Mouse (Mus musculus) hindbrain, embryonic 13.5 days (tissue): ENCODE results near the gene Son. TPM values are rescaled to one million over a fixed set of nuclear protein-coding genes. Genes with fewer than 3 reads are reported as not detected.
"Not testable (repeated sequence)": the region's sequence is repeated elsewhere in the genome, so short reads cannot be mapped to it uniquely, and the experiment has no call there.

Source experiments
- ATAC-seq: fragments of 200-750 bp; cut with Nextera tagmentation; 2 replicates; pipeline ENCODE4 v1.8.0; 2017; ENCODE audit warnings: moderate TSS enrichment; ENCODE audit not compliant: low FRiP score
- H3K27ac ChIP-seq: fragments of 300-500 bp; sonication (generic); 2 replicates; pipeline ENCODE4 v1.5.1; 2015; ENCODE audit warnings: inconsistent platforms, mild to moderate bottlenecking, moderate library complexity
- H3K27me3 ChIP-seq: fragments of 300-500 bp; sonication (generic); 2 replicates; pipeline ENCODE4 v1.6.1; 2015; ENCODE audit warnings: mild to moderate bottlenecking, inconsistent platforms
- H3K36me3 ChIP-seq: fragments of 300-500 bp; sonication (generic); 2 replicates; pipeline ENCODE4 v1.6.1; 2015; ENCODE audit warnings: mild to moderate bottlenecking, inconsistent platforms
- H3K4me1 ChIP-seq: fragments of 300-500 bp; sonication (generic); replicated peaks from 2 replicates; pipeline ENCODE4 v1.6.1; 2015; ENCODE audit warnings: inconsistent platforms
- H3K4me2 ChIP-seq: fragments of 300-500 bp; sonication (generic); 2 replicates; pipeline ENCODE4 v1.6.1; 2015; ENCODE audit warnings: inconsistent platforms, mild to moderate bottlenecking, moderate library complexity
- H3K4me3 ChIP-seq: fragments of 300-500 bp; sonication (generic); 2 replicates; pipeline ENCODE4 v1.5.1; 2015; ENCODE audit warnings: mild to moderate bottlenecking, inconsistent platforms
- H3K9ac ChIP-seq: fragments of 300-500 bp; sonication (generic); 2 replicates; pipeline ENCODE4 v1.6.1; 2015; ENCODE audit warnings: mild to moderate bottlenecking, inconsistent platforms
- H3K9me3 ChIP-seq: fragments of 300-500 bp; sonication (generic); 2 replicates; pipeline ENCODE4 v1.6.1; 2016; ENCODE audit warnings: inconsistent platforms
- WGBS: fragments of 180-500 bp; shearing (Covaris S2); methylation state at CpG from one replicate; pipeline ENCODE4 v1.1.7; 2015; 5-methylcytosine and 5-hydroxymethylcytosine counted together
- polyA plus RNA-seq: library from polyadenylated mRNA; unstranded; fragments of >200 nt; fragmentation: Nextera tagmentation; extraction: Ambion mirVana; gene quantifications from 2 replicates; pipeline ENCODE4 v1.2.1, GENCODE M21; 2015

The Son gene
- polyA plus RNA-seq, 1 experiment from 2014 or later, result 138 TPM

GRCm38 (mm10) chr16:91644901-91645300 lies 2.4 kb upstream of the Son start:
- Histone ChIP-seq H3K4me3 (no peak overlapping the region), H3K9me3 (no peaks in the 10 kb centered on the region), H3K9ac (no peak overlapping the region), H3K4me1 (peaks cover 14% of the 10 kb centered on the region), H3K4me2 (no peak overlapping the region), H3K27ac (no peak overlapping the region), H3K27me3 (no peaks in the 10 kb centered on the region), H3K36me3 (peaks cover 30% of the 10 kb centered on the region)
- no peak for ATAC-seq
- 85% methylated on average over 2 of the region's 2 CpGs for WGBS

DNA sequence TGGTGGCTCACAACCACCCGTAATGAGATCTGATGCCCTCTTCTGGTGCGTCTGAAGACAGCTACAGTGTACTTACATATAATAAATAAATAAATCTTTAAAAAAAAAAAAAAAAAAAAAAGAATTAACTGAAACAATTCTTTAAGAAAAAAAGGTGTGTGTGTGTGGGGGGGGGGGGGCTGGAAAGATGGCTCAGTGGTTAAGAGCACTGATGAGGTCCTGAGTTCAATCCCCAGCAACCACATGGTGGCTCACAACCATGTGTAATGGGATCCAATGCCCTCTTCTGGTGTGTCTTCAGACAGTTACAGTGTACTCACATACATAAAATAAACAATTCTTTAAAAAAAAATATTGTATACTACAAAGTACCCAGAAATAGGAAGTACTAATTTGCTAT lies 1.9 kb upstream of the Son start:
- 56% methylated on average over 1 of the region's 2 CpGs for WGBS
- Histone ChIP-seq H3K4me1 (peaks cover 17% of the 10 kb centered on the region), H3K36me3 (peaks cover 25% of the 10 kb centered on the region)
- not testable (repeated sequence) for ATAC-seq, H3K9ac ChIP-seq, H3K27me3 ChIP-seq, H3K4me2 ChIP-seq, H3K27ac ChIP-seq, H3K4me3 ChIP-seq, H3K9me3 ChIP-seq

- Histone ChIP-seq H3K4me2 (peak overlapping the region; percentile 92), H3K4me3 (peak overlapping the region; percentile 73), H3K4me1 (peaks cover 17% of the 10 kb centered on the region), H3K27me3 (no peaks in the 10 kb centered on the region), H3K27ac (peak overlapping the region; percentile 99; the same call in 1 of the 2 replicates), H3K36me3 (peaks cover 21% of the 10 kb centered on the region), H3K9ac (peak overlapping the region; percentile 91), H3K9me3 (no peaks in the 10 kb centered on the region)
- 2% methylated on average over 11 of the region's 11 CpGs for WGBS
- no peak for ATAC-seq
These were observed 1.2 kb upstream of the Son start for GRCm38 (mm10) chr16:91645995-91646602.

- ATAC-seq, result peak; percentile 89
These were observed 456 bp upstream of the Son start, which contains the start of gene Gart for GRCm38 (mm10) chr16:91646681-91647419. Gart (minus strand) TSS chr16:91646952.

DNA sequence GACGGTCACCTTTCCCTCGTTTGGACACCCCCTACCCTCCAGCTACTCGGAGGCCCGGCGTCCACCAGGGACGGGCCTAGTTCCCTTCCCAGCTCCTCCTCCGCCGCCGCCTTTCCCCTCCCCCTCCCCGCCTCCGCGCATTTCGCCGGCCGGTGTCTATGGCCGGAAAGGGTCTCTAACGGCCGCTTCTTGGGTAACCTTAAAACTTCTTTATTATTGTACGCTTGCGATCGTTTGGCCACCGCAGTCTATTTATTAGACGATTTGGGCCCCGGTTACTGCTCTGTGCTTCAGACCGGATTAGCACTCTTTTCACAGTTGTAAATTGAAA lies 879 bp downstream of the Son start:
- Histone ChIP-seq H3K4me1 (peaks cover 25% of the 10 kb centered on the region), H3K9me3 (no peaks in the 10 kb centered on the region), H3K9ac (peak overlapping the region; percentile 86), H3K4me3 (peak overlapping the region; percentile 73), H3K27me3 (no peaks in the 10 kb centered on the region), H3K27ac (peak overlapping the region; percentile 99), H3K4me2 (peak overlapping the region; percentile 92), H3K36me3 (peaks cover 11% of the 10 kb centered on the region)
- WGBS, result under 1% methylated on average over 25 of the region's 25 CpGs
- ATAC-seq, result peak; percentile 63

More at GRCm38 (mm10) chr16:91646681-91647419, 456 bp upstream of the Son start, which contains the start of gene Gart:
- H3K36me3 ChIP-seq, result peaks cover 16% of the 10 kb centered on the region
- peak within 1 kb of the TSS; percentile 92 for H3K4me2 ChIP-seq
- peaks cover 17% of the 10 kb centered on the region for H3K4me1 ChIP-seq
- no peaks in the 10 kb centered on the region for H3K9me3 ChIP-seq
- under 1% methylated on average over 57 of the region's 59 CpGs for WGBS
- H3K9ac ChIP-seq, result peak within 1 kb of the TSS; percentile 91
- peak within 1 kb of the TSS; percentile 73 for H3K4me3 ChIP-seq
- H3K27me3 ChIP-seq, result no peaks in the 10 kb centered on the region
- H3K27ac ChIP-seq, result peak within 1 kb of the TSS; percentile 99

- Histone ChIP-seq H3K36me3 (peaks cover 16% of the 10 kb centered on the region), H3K27ac (no peak overlapping the region), H3K9ac (peak overlapping the region; percentile 62), H3K4me3 (peak overlapping the region; percentile 73), H3K4me1 (peaks cover 25% of the 10 kb centered on the region), H3K4me2 (peak overlapping the region; percentile 92), H3K27me3 (no peaks in the 10 kb centered on the region), H3K9me3 (no peaks in the 10 kb centered on the region)
- WGBS, result 66% methylated on average over 3 of the region's 3 CpGs
- no peak for ATAC-seq
These were observed 1.9 kb downstream of the Son start for GRCm38 (mm10) chr16:91649246-91649645.

- no peaks in the 10 kb centered on the region for H3K9me3 ChIP-seq
- no peaks in the 10 kb centered on the region for H3K27me3 ChIP-seq
- H3K4me1 ChIP-seq, result peaks cover 25% of the 10 kb centered on the region
- H3K4me3 ChIP-seq, result no peak overlapping the region
- ATAC-seq, result no peak
- peak overlapping the region; percentile 40 for H3K4me2 ChIP-seq
- H3K9ac ChIP-seq, result no peak overlapping the region
- no peak overlapping the region for H3K27ac ChIP-seq
- peaks cover 17% of the 10 kb centered on the region for H3K36me3 ChIP-seq
These were observed 2.5 kb downstream of the Son start for GRCm38 (mm10) chr16:91649781-91650180.

GRCm38 (mm10) chr16:91652191-91652590 lies 4.9 kb downstream of the Son start:
- peaks cover 42% of the 10 kb centered on the region for H3K36me3 ChIP-seq
- H3K27me3 ChIP-seq, result no peaks in the 10 kb centered on the region
- H3K9me3 ChIP-seq, result no peaks in the 10 kb centered on the region
- no peak overlapping the region for H3K4me3 ChIP-seq
- H3K9ac ChIP-seq, result no peak overlapping the region
- H3K4me1 ChIP-seq, result peaks cover 19% of the 10 kb centered on the region
- no peak overlapping the region for H3K4me2 ChIP-seq
- 93% methylated on average over 3 of the region's 3 CpGs for WGBS
- H3K27ac ChIP-seq, result no peak overlapping the region
- no peak for ATAC-seq

- Histone ChIP-seq H3K9ac (no peak overlapping the region), H3K9me3 (no peaks in the 10 kb centered on the region)
These were observed 8.0 kb downstream of the Son start for GRCm38 (mm10) chr16:91655285-91655684.

DNA sequence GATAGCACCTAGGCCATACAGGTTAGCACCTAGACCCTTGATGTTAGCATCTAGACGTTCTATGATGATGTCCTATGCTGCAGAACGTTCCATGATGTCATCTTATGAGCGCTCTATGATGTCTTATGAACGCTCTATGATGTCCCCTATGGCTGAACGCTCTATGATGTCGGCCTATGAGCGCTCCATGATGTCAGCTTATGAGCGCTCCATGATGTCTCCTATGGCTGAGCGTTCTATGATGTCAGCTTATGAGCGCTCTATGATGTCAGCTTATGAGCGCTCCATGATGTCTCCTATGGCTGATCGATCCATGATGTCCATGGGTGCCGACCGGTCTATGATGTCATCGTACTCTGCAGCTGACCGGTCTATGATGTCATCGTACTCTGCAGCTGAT lies 10.0 kb downstream of the Son start:
- WGBS, result 98% methylated on average over 17 of the region's 17 CpGs
- Histone ChIP-seq H3K27me3 (no peaks in the 10 kb centered on the region), H3K9ac (no peak overlapping the region), H3K27ac (no peak overlapping the region), H3K4me1 (peaks cover 13% of the 10 kb centered on the region), H3K4me2 (no peak overlapping the region), H3K4me3 (no peak overlapping the region), H3K36me3 (peaks cover 82% of the 10 kb centered on the region), H3K9me3 (no peaks in the 10 kb centered on the region)
- ATAC-seq, result 0 out of 2 replicates have a peak, but pooled peaks have one; percentile 46

More at GRCm38 (mm10) chr16:91655285-91655684, 8.0 kb downstream of the Son start:
- Histone ChIP-seq H3K27me3 (no peaks in the 10 kb centered on the region), H3K4me1 (peaks cover 10% of the 10 kb centered on the region), H3K27ac (no peak overlapping the region), H3K4me2 (no peak overlapping the region), H3K36me3 (peaks cover 73% of the 10 kb centered on the region), H3K4me3 (no peak overlapping the region)
- ATAC-seq, result no peak
- 97% methylated on average over 9 of the region's 9 CpGs for WGBS

- Histone ChIP-seq H3K9ac (no peak overlapping the region), H3K4me2 (no peak overlapping the region), H3K4me1 (peaks cover 10% of the 10 kb centered on the region), H3K36me3 (peaks cover 89% of the 10 kb centered on the region), H3K9me3 (no peaks in the 10 kb centered on the region), H3K27ac (no peak overlapping the region), H3K27me3 (no peaks in the 10 kb centered on the region), H3K4me3 (no peak overlapping the region)
- WGBS, result 95% methylated on average over 5 of the region's 5 CpGs
- ATAC-seq, result no peak
These were observed 11.2 kb downstream of the Son start for GRCm38 (mm10) chr16:91658471-91658870.

- H3K27ac ChIP-seq, result no peak overlapping the region
- H3K4me2 ChIP-seq, result no peak overlapping the region
- WGBS, result 97% methylated on average over 20 of the region's 20 CpGs
- no peaks in the 10 kb centered on the region for H3K27me3 ChIP-seq
- H3K9ac ChIP-seq, result no peak overlapping the region
- H3K4me3 ChIP-seq, result no peak overlapping the region
- H3K9me3 ChIP-seq, result no peaks in the 10 kb centered on the region
- H3K36me3 ChIP-seq, result peaks cover 91% of the 10 kb centered on the region
- H3K4me1 ChIP-seq, result peaks cover 10% of the 10 kb centered on the region
- ATAC-seq, result no peak
These were observed 12.5 kb downstream of the Son start for GRCm38 (mm10) chr16:91659798-91660197.

GRCm38 (mm10) chr16:91661397-91661796 lies 14.1 kb downstream of the Son start:
- peaks cover 10% of the 10 kb centered on the region for H3K4me1 ChIP-seq
- no peak overlapping the region for H3K9ac ChIP-seq
- no peak overlapping the region for H3K4me3 ChIP-seq
- H3K4me2 ChIP-seq, result no peak overlapping the region
- no peaks in the 10 kb centered on the region for H3K9me3 ChIP-seq
- 55% methylated on average over 1 of the region's 1 CpGs for WGBS
- H3K36me3 ChIP-seq, result peaks cover 91% of the 10 kb centered on the region
- H3K27me3 ChIP-seq, result no peaks in the 10 kb centered on the region
- no peak overlapping the region for H3K27ac ChIP-seq
- no peak for ATAC-seq
